Mouse (Mus musculus) liver, embryonic 14.5 days (tissue): ENCODE data around the gene Sesn2.

Experiments used
- CTCF ChIP-seq: IDR thresholded peaks from 2 replicates; pipeline ENCODE4 v1.5.1; 2016; ENCODE audit warnings: antibody characterized with exemption, low read depth, control low read depth
- EP300 ChIP-seq: IDR thresholded peaks from 2 replicates; pipeline ENCODE4 v1.6.1; 2016; ENCODE audit warnings: antibody characterized with exemption, low read depth

DNA sequence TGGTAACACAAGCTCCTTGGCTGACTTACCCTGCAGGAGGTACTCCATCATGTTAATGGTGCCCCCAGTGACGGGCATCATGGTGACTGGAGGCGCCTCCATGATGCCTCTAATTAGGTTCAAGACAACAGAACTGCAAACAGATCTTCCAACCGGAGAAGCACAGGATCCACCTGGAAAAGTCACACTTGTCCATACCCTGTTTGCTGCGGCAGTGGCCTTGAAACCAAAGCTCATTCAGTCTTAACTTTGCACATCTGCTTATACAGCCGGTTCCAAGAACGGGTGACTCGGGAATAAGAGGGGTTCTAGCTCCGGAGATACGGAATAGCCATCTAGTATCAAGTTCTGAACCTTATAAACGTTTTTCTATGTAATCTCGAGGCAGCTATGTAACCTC is 47.5 kb downstream of the Sesn2 start:
- TF ChIP-seq CTCF (no peak), EP300 (no peak)
